Mouse (Mus musculus) hindbrain, embryonic 13.5 days (tissue): ENCODE measurements around the gene Slc38a6. TPM values are rescaled to one million over a fixed set of nuclear protein-coding genes. Genes with fewer than 3 reads are reported as not detected.

ENCODE experiments used
- ATAC-seq: fragments of 200-750 bp; cut with Nextera tagmentation; 2 replicates; pipeline ENCODE4 v1.8.0; 2017; ENCODE audit warnings: moderate TSS enrichment; ENCODE audit not compliant: low FRiP score
- H3K27ac ChIP-seq: fragments of 300-500 bp; sonication (generic); 2 replicates; pipeline ENCODE4 v1.5.1; 2015; ENCODE audit warnings: inconsistent platforms, mild to moderate bottlenecking, moderate library complexity
- H3K27me3 ChIP-seq: fragments of 300-500 bp; sonication (generic); 2 replicates; pipeline ENCODE4 v1.6.1; 2015; ENCODE audit warnings: mild to moderate bottlenecking, inconsistent platforms
- H3K36me3 ChIP-seq: fragments of 300-500 bp; sonication (generic); 2 replicates; pipeline ENCODE4 v1.6.1; 2015; ENCODE audit warnings: mild to moderate bottlenecking, inconsistent platforms
- H3K4me1 ChIP-seq: fragments of 300-500 bp; sonication (generic); replicated peaks from 2 replicates; pipeline ENCODE4 v1.6.1; 2015; ENCODE audit warnings: inconsistent platforms
- H3K4me2 ChIP-seq: fragments of 300-500 bp; sonication (generic); 2 replicates; pipeline ENCODE4 v1.6.1; 2015; ENCODE audit warnings: inconsistent platforms, mild to moderate bottlenecking, moderate library complexity
- H3K4me3 ChIP-seq: fragments of 300-500 bp; sonication (generic); 2 replicates; pipeline ENCODE4 v1.5.1; 2015; ENCODE audit warnings: mild to moderate bottlenecking, inconsistent platforms
- H3K9ac ChIP-seq: fragments of 300-500 bp; sonication (generic); 2 replicates; pipeline ENCODE4 v1.6.1; 2015; ENCODE audit warnings: mild to moderate bottlenecking, inconsistent platforms
- H3K9me3 ChIP-seq: fragments of 300-500 bp; sonication (generic); 2 replicates; pipeline ENCODE4 v1.6.1; 2016; ENCODE audit warnings: inconsistent platforms
- WGBS: fragments of 180-500 bp; shearing (Covaris S2); methylation state at CpG from one replicate; pipeline ENCODE4 v1.1.7; 2015; 5-methylcytosine and 5-hydroxymethylcytosine counted together
- polyA plus RNA-seq: library from polyadenylated mRNA; unstranded; fragments of >200 nt; fragmentation: Nextera tagmentation; extraction: Ambion mirVana; gene quantifications from 2 replicates; pipeline ENCODE4 v1.2.1, GENCODE M21; 2015

Gene Slc38a6
- polyA plus RNA-seq, 1 experiment from 2014 or later = 14.3 TPM

- H3K9ac ChIP-seq = no peak overlapping the region
- H3K36me3 ChIP-seq = no peaks in the 10 kb centered on the region
- H3K27me3 ChIP-seq = no peaks in the 10 kb centered on the region
- H3K27ac ChIP-seq = no peak overlapping the region
- no peak overlapping the region for H3K4me2 ChIP-seq
- H3K9me3 ChIP-seq = no peaks in the 10 kb centered on the region
- H3K4me1 ChIP-seq = peaks cover 16% of the 10 kb centered on the region
- ATAC-seq = no peak
- WGBS = 92% methylated on average over 11 of the region's 11 CpGs
- no peak overlapping the region for H3K4me3 ChIP-seq
Measured at GRCm38 (mm10) chr12:73402851-73403665, 116.5 kb downstream of the Slc38a6 start.

Other genes starting within 250 kb of the Slc38a6 start
- gene Six1, start 232.9 kb upstream of the Slc38a6 start, polyA plus RNA-seq = 2.6 and 5.7 TPM in 2 replicates
- gene Six4, start 173.3 kb upstream of the Slc38a6 start, polyA plus RNA-seq = 0.69 and 1.0 TPM in 2 replicates
- gene Mnat1, start 163.1 kb upstream of the Slc38a6 start, polyA plus RNA-seq = 20.1 and 21.1 TPM in 2 replicates
- gene Trmt5, start 69 bp upstream of the Slc38a6 start, polyA plus RNA-seq = 12.9 and 15.1 TPM in 2 replicates